Mouse (Mus musculus): ENCODE measurements at regions not wholly inside any gene's neighbourhood (a gene's known extent, or its start where the extent isn't known, plus 50 kb on each side); places are given as distances from the start of the nearest gene placed in this dataset.

- Histone ChIP-seq H3K9me3 (ENCODE audit: low read length) (no peaks in the 10 kb centered on the region), H3K27ac (ENCODE audit: low read depth) (no peak overlapping the region), H3K9ac (replicated peaks) (no peak overlapping the region), H3K4me1 (ENCODE audit: insufficient read depth) (no peaks in the 10 kb centered on the region), H3K4me2 (ENCODE audit: low read depth, low read length) (no peak overlapping the region), H3K4me3 (ENCODE audit: low read depth, low read length) (no peak overlapping the region), H3K36me3 (replicated peaks; ENCODE audit: insufficient read depth, low read length) (no peaks in the 10 kb centered on the region), H3K27me3 (ENCODE audit: insufficient read depth, low read length) (no peaks in the 10 kb centered on the region)
- ATAC-seq (no peak), DNase-seq (no peak)
- no peak for TF ChIP-seq EP300 (IDR thresholded peaks at IDR 0.05; ENCODE audit: low read depth)
- TF ChIP-seq CTCF (IDR thresholded peaks at IDR 0.05; ENCODE audit: low read depth) = peak; percentile 31
- WGBS (ENCODE audit: insufficient replicate concordance) = 72% methylated on average over 7 of the region's 7 CpGs
These were observed 49.9 kb upstream of the Ucn3 start for GRCm38 (mm10) chr13:3995042-3995441.

Measured in liver, postnatal 0 days (tissue).